Mouse (Mus musculus) bone marrow macrophage, adult 2 months (primary cell): ENCODE measurements around the gene Scn10a.

ENCODE experiments used
- CTCF ChIP-seq: IDR thresholded peaks from 2 replicates; pipeline ENCODE4 v1.5.1; 2012; ENCODE audit warnings: low read depth, mild to moderate bottlenecking, low read length, moderate library complexity
- POLR2A ChIP-seq: IDR thresholded peaks from 2 replicates; pipeline ENCODE4 v1.6.1; 2012; ENCODE audit warnings: mild to moderate bottlenecking, low read depth, low read length, borderline replicate concordance

DNA sequence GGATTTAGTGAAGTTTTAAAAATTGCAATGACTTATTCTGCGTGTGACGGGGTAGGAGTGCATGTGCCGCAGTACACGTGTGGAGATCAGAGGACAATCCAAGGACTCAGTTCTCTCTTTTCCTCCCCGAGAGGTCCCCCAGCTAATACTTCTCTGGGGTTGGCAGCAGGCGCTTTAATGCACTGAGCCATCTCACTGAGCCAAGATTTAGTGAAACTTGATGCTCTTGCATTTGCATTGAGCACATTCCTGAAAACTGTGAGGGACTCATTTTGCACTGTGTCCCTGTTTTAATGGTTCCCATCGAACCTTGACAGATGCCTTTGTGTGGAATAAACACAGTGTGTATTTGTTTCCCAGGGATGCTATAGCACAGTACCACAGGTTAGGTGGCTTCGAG is 114.5 kb downstream of the Scn10a start:
- TF ChIP-seq POLR2A, result no peak
- TF ChIP-seq CTCF, result no peak
